Mouse (Mus musculus) spleen, adult 2 months (tissue): ENCODE measurements at regions not wholly inside any gene's neighbourhood (a gene's known extent, or its start where the extent isn't known, plus 50 kb on each side); places are given as distances from the start of the nearest gene placed in this dataset.

ENCODE experiments used
- CTCF ChIP-seq: fragments of 200-500 bp; IDR thresholded peaks from 2 replicates; pipeline ENCODE4 v1.5.1; 2011; ENCODE audit warnings: mild to moderate bottlenecking, inconsistent platforms; ENCODE audit not compliant: insufficient read depth, insufficient read length, insufficient replicate concordance; ENCODE audit errors: extremely low read depth
- POLR2A ChIP-seq: fragments of 200-500 bp; IDR thresholded peaks from 2 replicates; pipeline ENCODE4 v1.6.1; 2011; ENCODE audit warnings: low read depth, low read length, inconsistent platforms

DNA sequence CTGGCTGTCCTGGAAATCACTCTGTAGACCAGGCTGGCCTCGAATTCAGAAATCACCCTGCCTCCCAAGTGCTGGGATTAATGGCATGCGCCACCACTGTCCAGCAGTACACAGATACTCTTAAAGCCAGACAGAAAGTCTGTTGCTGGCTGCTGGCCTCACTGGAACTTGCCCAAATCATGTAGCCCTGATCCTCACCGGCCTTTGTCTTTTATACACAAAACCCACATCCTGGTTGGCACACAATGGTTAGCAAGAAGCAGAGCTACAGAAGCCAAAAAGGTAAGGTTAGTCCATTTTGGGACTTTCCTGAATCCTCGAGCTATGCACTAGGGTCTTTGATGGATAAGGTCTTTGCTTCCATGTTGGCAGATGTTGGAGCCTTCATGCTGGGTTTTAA, 157.2 kb upstream of the Trim24 start:
- TF ChIP-seq CTCF (no peak), POLR2A (no peak)
